Mouse (Mus musculus) cerebellum, adult 2 months (tissue): ENCODE measurements around the gene Ptgr2.

ENCODE experiments used
- CTCF ChIP-seq: fragments of 200-500 bp; IDR thresholded peaks from 2 replicates; pipeline ENCODE4 v1.5.1; 2011; ENCODE audit warnings: low read depth, mild to moderate bottlenecking, control low read depth, low read length, moderate library complexity, borderline replicate concordance; ENCODE audit not compliant: insufficient read depth
- POLR2A ChIP-seq: fragments of 200-500 bp; IDR thresholded peaks from 2 replicates; pipeline ENCODE4 v1.6.1; 2011; ENCODE audit warnings: low read length, control low read depth, borderline replicate concordance; ENCODE audit not compliant: insufficient read depth

GRCm38 (mm10) chr12:84252811-84253210, 32.2 kb upstream of the Ptgr2 start:
- no peak for TF ChIP-seq POLR2A
- TF ChIP-seq CTCF = no peak
